Mouse (Mus musculus) v-Abl transformed pro-B cells (cell line): ENCODE results near the gene H2al1g.
"Not testable (repeated sequence)": the region's sequence is repeated elsewhere in the genome, so short reads cannot be mapped to it uniquely, and the experiment has no call there.

Experiments used
- in situ Hi-C, 2 experiments: fragments of 400-800 bp; cut with MboI; formaldehyde crosslinking; loops; one replicate each; pipeline ENCODE4 v1.15.1; 2025; ENCODE audit not compliant: unreplicated experiment in 2 of 2

The H2al1g gene

GRCm38 (mm10) chrX:11317956-11318355, at the start of gene H2al1g:
Gene H2al1g, plus strand, starts transcription at chrX:11318256.
- in situ Hi-C loops = not testable (repeated sequence)

- in situ Hi-C loops = loop anchor here in 1 of 2 experiments (25.0 kb wide), 1 partner anchor 93 kb away; no protein-coding TSS in a partner anchor
Measured at GRCm38 (mm10) chrX:11269074-11269473, 49.0 kb upstream of the H2al1g start.

- in situ Hi-C loops = loop anchor here (10.0 to 25.0 kb wide), 2 partner anchors 72 to 89 kb away; no protein-coding TSS in a partner anchor
Measured at GRCm38 (mm10) chrX:11273190-11273589, 44.9 kb upstream of the H2al1g start.

GRCm38 (mm10) chrX:11277083-11277482, 41.0 kb upstream of the H2al1g start:
- in situ Hi-C loops = loop anchor here in 1 of 2 experiments (10.0 kb wide), 1 partner anchor 68 kb away; no protein-coding TSS in a partner anchor

GRCm38 (mm10) chrX:11280741-11281140, 37.3 kb upstream of the H2al1g start:
- in situ Hi-C loops = loop anchor here in 1 of 2 experiments (10.0 kb wide), 1 partner anchor 164 kb away; no protein-coding TSS in a partner anchor

GRCm38 (mm10) chrX:11288306-11288882, 29.7 kb upstream of the H2al1g start:
- in situ Hi-C loops = loop anchor here in 1 of 2 experiments (10.0 kb wide), 1 partner anchor 156 kb away; no protein-coding TSS in a partner anchor

- in situ Hi-C loops = loop anchor here in 1 of 2 experiments (10.0 kb wide), 1 partner anchor 156 kb away; no protein-coding TSS in a partner anchor
Measured at GRCm38 (mm10) chrX:11289244-11289643, 28.8 kb upstream of the H2al1g start.

GRCm38 (mm10) chrX:11298957-11299356, 19.1 kb upstream of the H2al1g start, which contains the start of gene H2al1a:
Gene H2al1a, plus strand, starts transcription at chrX:11299257.
- in situ Hi-C loops = not testable (repeated sequence)

- in situ Hi-C loops = not testable (repeated sequence)
Measured at GRCm38 (mm10) chrX:11302132-11302531, 15.9 kb upstream of the H2al1g start, which contains the start of gene H2al1b. Gene H2al1b, plus strand, starts transcription at chrX:11302432.

- in situ Hi-C loops = not testable (repeated sequence)
Measured at GRCm38 (mm10) chrX:11305355-11305754, 12.7 kb upstream of the H2al1g start, which contains the start of gene H2al1c. Gene H2al1c, plus strand, starts transcription at chrX:11305655.

- in situ Hi-C loops = not testable (repeated sequence)
Measured at GRCm38 (mm10) chrX:11308524-11308923, 9.5 kb upstream of the H2al1g start, which contains the start of gene H2al1d. Gene H2al1d, plus strand, starts transcription at chrX:11308824.

GRCm38 (mm10) chrX:11311634-11312033, 6.4 kb upstream of the H2al1g start, which contains the start of gene H2al1e:
Gene H2al1e, plus strand, starts transcription at chrX:11311934.
- in situ Hi-C loops = not testable (repeated sequence)

- in situ Hi-C loops = not testable (repeated sequence)
Measured at GRCm38 (mm10) chrX:11314858-11315257, 3.2 kb upstream of the H2al1g start, which contains the start of gene H2al1f. Gene H2al1f, plus strand, starts transcription at chrX:11315158.

GRCm38 (mm10) chrX:11321192-11321591, 3.1 kb downstream of the H2al1g start, which contains the start of gene H2al1h:
Gene H2al1h, plus strand, starts transcription at chrX:11321492.
- in situ Hi-C loops = not testable (repeated sequence)

GRCm38 (mm10) chrX:11324359-11324758, 6.3 kb downstream of the H2al1g start, which contains the start of gene H2al1i:
Gene H2al1i, plus strand, starts transcription at chrX:11324659.
- in situ Hi-C loops = not testable (repeated sequence)

GRCm38 (mm10) chrX:11327522-11327921, 9.5 kb downstream of the H2al1g start, which contains the start of gene H2al1j:
Gene H2al1j, plus strand, starts transcription at chrX:11327822.
- in situ Hi-C loops = not testable (repeated sequence)

- in situ Hi-C loops = loop anchor here in 1 of 2 experiments (10.0 kb wide), 1 partner anchor 71 kb away; no protein-coding TSS in a partner anchor
Measured at GRCm38 (mm10) chrX:11345762-11346161, 27.7 kb downstream of the H2al1g start.

GRCm38 (mm10) chrX:11346756-11347155, 28.7 kb downstream of the H2al1g start:
- in situ Hi-C loops = loop anchor here in 1 of 2 experiments (10.0 kb wide), 1 partner anchor 72 kb away; no protein-coding TSS in a partner anchor

- in situ Hi-C loops = loop anchor here in 1 of 2 experiments (25.0 kb wide), 1 partner anchor 99 kb away; no protein-coding TSS in a partner anchor
Measured at GRCm38 (mm10) chrX:11360823-11361222, 42.8 kb downstream of the H2al1g start.

GRCm38 (mm10) chrX:11361261-11361660, 43.2 kb downstream of the H2al1g start:
- in situ Hi-C loops = loop anchor here in 1 of 2 experiments (25.0 kb wide), 1 partner anchor 99 kb away; no protein-coding TSS in a partner anchor

- in situ Hi-C loops = loop anchor here in 1 of 2 experiments (25.0 kb wide), 1 partner anchor 102 kb away; no protein-coding TSS in a partner anchor
Measured at GRCm38 (mm10) chrX:11363890-11364289, 45.8 kb downstream of the H2al1g start.
